Mouse (Mus musculus) olfactory bulb, adult 2 months (tissue): Measurements from ENCODE around the gene Tmem108. TPM values are rescaled to one million over a fixed set of nuclear protein-coding genes. Genes with fewer than 3 reads are reported as not detected.

Experiments
- H3K27ac ChIP-seq: fragments of 200-500 bp; 2 replicates; pipeline ENCODE4 v1.5.1; 2012; ENCODE audit warnings: low read depth, low read length; ENCODE audit not compliant: insufficient read depth
- H3K4me1 ChIP-seq: fragments of 200-500 bp; 2 replicates; pipeline ENCODE4 v1.6.1; 2012; ENCODE audit warnings: low read length; ENCODE audit not compliant: control insufficient read depth, insufficient read depth
- H3K4me3 ChIP-seq: fragments of 200-500 bp; 2 replicates; pipeline ENCODE4 v1.5.1; 2012; ENCODE audit warnings: mild to moderate bottlenecking, low read depth, low read length, moderate library complexity; ENCODE audit not compliant: insufficient read depth
- CTCF ChIP-seq: fragments of 200-500 bp; IDR thresholded peaks from 2 replicates; pipeline ENCODE4 v1.5.1; 2012; ENCODE audit warnings: low read depth, mild to moderate bottlenecking, low read length, moderate library complexity; ENCODE audit not compliant: insufficient read depth
- POLR2A ChIP-seq: fragments of 200-500 bp; IDR thresholded peaks from 2 replicates; pipeline ENCODE4 v1.6.1; 2012; ENCODE audit warnings: mild to moderate bottlenecking, low read depth, low read length, moderate library complexity; ENCODE audit not compliant: insufficient read depth
- WGBS: fragments of 180-500 bp; shearing (Covaris S2); methylation state at CpG from one replicate; pipeline ENCODE4 v1.1.7; 2018; 5-methylcytosine and 5-hydroxymethylcytosine counted together
- polyA plus RNA-seq: library from polyadenylated mRNA; stranded (reverse); fragments of >200 nt; gene quantifications from 2 replicates; pipeline ENCODE4 v1.2.4, GENCODE M21; 2012; ENCODE audit warnings: low replicate concordance; ENCODE audit not compliant: missing spikeins, insufficient read depth, insufficient read length

The Tmem108 gene
- polyA plus RNA-seq, 1 experiment: not detected

GRCm38 (mm10) chr9:103760356-103760755 is 1.3 kb downstream of the Tmem108 start:
- Histone ChIP-seq H3K4me1 (peaks cover 3% of the 10 kb centered on the region; the same call in 1 of the 2 replicates), H3K4me3 (no peak overlapping the region), H3K27ac (no peak overlapping the region)
- TF ChIP-seq CTCF (no peak), POLR2A (no peak)
- 46% methylated on average over 8 of the region's 8 CpGs for WGBS

- WGBS: 59% methylated on average over 9 of the region's 9 CpGs
- TF ChIP-seq POLR2A: no peak
- TF ChIP-seq CTCF: no peak
- H3K4me3 ChIP-seq: no peak overlapping the region
- H3K4me1 ChIP-seq: peaks cover 3% of the 10 kb centered on the region; the same call in 1 of the 2 replicates
- H3K27ac ChIP-seq: no peak overlapping the region
Observed at GRCm38 (mm10) chr9:103759829-103760228, 1.8 kb downstream of the Tmem108 start.

DNA sequence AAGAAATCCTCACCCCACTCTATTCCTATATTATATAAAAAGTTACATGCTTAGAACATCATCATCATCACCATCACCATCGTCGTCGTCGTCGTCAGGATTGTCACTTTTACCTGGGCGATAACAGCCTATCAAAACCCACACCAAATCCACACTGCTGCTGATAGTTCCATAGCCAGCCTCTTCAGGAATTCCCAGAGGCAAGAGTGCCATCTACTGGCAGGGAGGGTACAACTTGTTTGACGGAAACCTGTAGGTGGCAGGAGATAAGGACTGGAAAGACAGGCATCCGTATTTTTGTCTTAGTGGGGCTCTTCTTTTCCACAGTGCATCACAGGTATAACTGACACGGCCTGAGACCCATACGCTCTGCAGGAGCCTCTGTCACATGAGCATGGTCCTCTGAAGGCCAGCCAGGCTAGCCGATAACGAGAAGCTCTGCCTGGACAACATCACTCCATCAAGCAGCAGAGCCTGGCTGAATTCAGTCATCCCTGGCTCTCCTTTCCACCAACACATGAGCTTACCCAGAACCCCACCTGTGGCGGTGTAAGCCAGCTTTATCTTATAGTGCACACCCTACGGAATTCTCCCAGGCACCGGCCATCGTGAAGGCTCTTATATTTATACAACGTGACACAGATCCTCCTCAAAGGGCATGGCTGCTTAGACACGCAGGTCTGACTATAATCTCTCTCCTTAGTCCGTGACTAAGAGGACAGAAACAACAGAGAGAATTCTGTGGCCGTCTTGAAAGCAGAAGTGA is 2.5 kb downstream of the Tmem108 start:
- Histone ChIP-seq H3K4me3 (peak overlapping the region; percentile 25), H3K27ac (no peak overlapping the region), H3K4me1 (peaks cover 3% of the 10 kb centered on the region; the same call in 1 of the 2 replicates)
- WGBS: 10% methylated on average over 20 of the region's 20 CpGs
- TF ChIP-seq CTCF (peak; percentile 38), POLR2A (no peak)

- Histone ChIP-seq H3K27ac (no peak overlapping the region), H3K4me1 (peaks cover 3% of the 10 kb centered on the region; the same call in 1 of the 2 replicates), H3K4me3 (no peak overlapping the region)
- TF ChIP-seq POLR2A: no peak
- WGBS: 75% methylated on average over 7 of the region's 7 CpGs
Observed at GRCm38 (mm10) chr9:103758246-103758645, 3.4 kb downstream of the Tmem108 start.

DNA sequence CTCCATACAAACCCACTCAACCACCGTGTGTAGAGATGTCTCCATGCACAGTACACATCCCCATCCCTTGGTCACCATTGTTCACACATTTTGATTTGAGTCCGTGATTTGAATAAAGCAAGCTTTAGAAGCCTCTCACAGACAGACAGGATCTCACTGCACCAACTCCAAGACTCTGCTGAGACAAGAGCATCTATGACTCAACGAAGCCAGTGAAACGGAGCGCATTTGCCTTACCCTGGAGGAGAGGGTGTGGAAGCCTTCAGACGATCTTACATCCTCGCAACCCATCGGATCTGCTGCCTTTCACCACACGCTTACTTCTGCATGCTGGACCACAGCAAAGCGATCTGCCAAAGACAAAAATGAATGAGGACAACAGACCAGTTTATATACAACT is 9.0 kb downstream of the Tmem108 start:
- Histone ChIP-seq H3K4me1 (no peaks in the 10 kb centered on the region; the same call in none of the 2 replicates), H3K4me3 (no peak overlapping the region), H3K27ac (no peak overlapping the region)
- WGBS: 71% methylated on average over 10 of the region's 10 CpGs
- TF ChIP-seq POLR2A (no peak), CTCF (no peak)

DNA sequence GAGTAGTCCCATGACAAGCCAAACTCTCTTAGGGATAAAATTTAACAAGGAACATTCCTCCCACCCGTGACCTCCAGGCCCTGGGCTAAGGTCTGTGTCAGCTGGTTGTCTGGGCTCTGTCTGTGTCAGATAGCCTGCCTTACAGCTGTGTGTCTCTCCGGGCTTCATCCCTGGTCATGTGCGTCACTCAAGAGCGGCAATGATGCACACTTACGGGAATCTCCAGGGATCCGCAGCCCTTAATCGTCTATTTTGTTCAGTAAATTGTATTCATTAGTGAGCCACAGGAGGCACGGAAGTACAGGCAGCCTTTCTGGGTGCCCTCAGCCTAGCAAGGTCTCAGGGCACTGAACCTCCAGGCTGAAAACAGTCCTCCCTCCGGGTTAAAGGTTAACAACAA is 10.1 kb downstream of the Tmem108 start:
- no peak for TF ChIP-seq POLR2A
- TF ChIP-seq CTCF: no peak
- 71% methylated on average over 9 of the region's 9 CpGs for WGBS

GRCm38 (mm10) chr9:103750491-103750890 is 11.1 kb downstream of the Tmem108 start:
- 81% methylated on average over 9 of the region's 9 CpGs for WGBS
- no peak overlapping the region for H3K4me3 ChIP-seq
- TF ChIP-seq POLR2A: no peak
- TF ChIP-seq CTCF: no peak
- H3K27ac ChIP-seq: no peak overlapping the region
- no peaks in the 10 kb centered on the region; the same call in none of the 2 replicates for H3K4me1 ChIP-seq

More for the DNA sequence above, 10.1 kb downstream of the Tmem108 start:
- Histone ChIP-seq H3K27ac (no peak overlapping the region), H3K4me1 (no peaks in the 10 kb centered on the region; the same call in none of the 2 replicates), H3K4me3 (no peak overlapping the region)

- H3K4me3 ChIP-seq: no peak overlapping the region
- TF ChIP-seq POLR2A (no peak), CTCF (no peak)
- H3K4me1 ChIP-seq: no peaks in the 10 kb centered on the region; the same call in 1 of the 2 replicates
- 88% methylated on average over 5 of the region's 5 CpGs for WGBS
- no peak overlapping the region for H3K27ac ChIP-seq
Observed at GRCm38 (mm10) chr9:103746598-103746997, 15.0 kb downstream of the Tmem108 start.

DNA sequence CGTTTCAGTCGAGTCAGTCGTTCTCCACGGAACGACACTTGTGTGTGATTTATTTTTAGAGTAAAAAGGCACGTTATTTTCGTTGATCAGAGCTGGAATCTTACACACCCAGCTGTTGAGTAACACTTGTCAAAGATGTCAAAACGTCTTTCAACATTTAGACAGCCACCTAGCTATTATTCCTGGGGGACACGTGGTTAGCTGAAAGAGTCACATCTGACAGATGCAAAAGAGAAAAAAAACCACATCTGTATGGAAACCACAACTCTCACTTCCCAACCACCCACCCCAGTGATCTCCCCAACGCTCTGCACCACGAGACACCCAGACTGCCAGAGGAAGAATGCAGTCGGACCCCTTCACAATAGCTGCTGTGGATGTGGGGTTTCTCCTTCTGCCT is 21.5 kb downstream of the Tmem108 start:
- TF ChIP-seq CTCF (no peak), POLR2A (no peak)
- H3K27ac ChIP-seq: no peak overlapping the region
- 51% methylated on average over 12 of the region's 12 CpGs for WGBS
- H3K4me1 ChIP-seq: peaks cover 4% of the 10 kb centered on the region; the same call in 1 of the 2 replicates
- H3K4me3 ChIP-seq: no peak overlapping the region
